Mouse (Mus musculus): ENCODE data around the gene Mmp2. TPM values are rescaled to one million over a fixed set of nuclear protein-coding genes. Genes with fewer than 3 reads are reported as not detected.

Mmp2 gene
- polyA plus RNA-seq, 1 experiment from 2014 or later, result 131 TPM

- no peaks in the 10 kb centered on the region for H3K9me3 ChIP-seq (ENCODE audit: control insufficient read depth, low read length)
- 85% methylated on average over 11 of the region's 11 CpGs for WGBS
- H3K27ac ChIP-seq (replicated peaks in 1 of 2; ENCODE audit: control insufficient read depth in 1 of 2, insufficient read depth in 1 of 2, low read depth in 2 of 2, low read length in 2 of 2), result no peak overlapping the region
- 0 out of 4 replicates have a peak, but pooled peaks cover 0 to 2% of the 10 kb centered on the region in 2 experiments for H3K4me1 ChIP-seq (ENCODE audit: control insufficient read depth in 2 of 2, insufficient read depth in 2 of 2, low read length in 2 of 2)
- H3K27me3 ChIP-seq (ENCODE audit: control insufficient read depth, insufficient read depth, low read length), result no peaks in the 10 kb centered on the region
- H3K36me3 ChIP-seq (ENCODE audit: control insufficient read depth, insufficient read depth, low read length), result no peaks in the 10 kb centered on the region
- H3K4me2 ChIP-seq (ENCODE audit: low read length), result no peak overlapping the region
- no peak overlapping the region for H3K4me3 ChIP-seq (ENCODE audit: control insufficient read depth in 1 of 2, insufficient read depth in 1 of 2, low read depth in 1 of 2, low read length in 2 of 2)
- ATAC-seq (ENCODE audit: insufficient number of reproducible peaks, insufficient read depth, low FRiP score, low read depth), result no peak
- no peak overlapping the region for H3K9ac ChIP-seq (ENCODE audit: low read length)
Measured at GRCm38 (mm10) chr8:92799406-92799805, 27.7 kb upstream of the Mmp2 start.

GRCm38 (mm10) chr8:92801231-92801630 lies 25.9 kb upstream of the Mmp2 start:
- Histone ChIP-seq H3K27ac (replicated peaks in 1 of 2; ENCODE audit: control insufficient read depth in 1 of 2, insufficient read depth in 1 of 2, low read depth in 2 of 2, low read length in 2 of 2) (no peak overlapping the region), H3K9me3 (ENCODE audit: control insufficient read depth, low read length) (no peaks in the 10 kb centered on the region), H3K4me2 (ENCODE audit: low read length) (no peak overlapping the region), H3K4me1 (ENCODE audit: control insufficient read depth in 2 of 2, insufficient read depth in 2 of 2, low read length in 2 of 2) (0 out of 4 replicates have a peak, but pooled peaks cover 0 to 2% of the 10 kb centered on the region in 2 experiments), H3K4me3 (ENCODE audit: control insufficient read depth in 1 of 2, insufficient read depth in 1 of 2, low read depth in 1 of 2, low read length in 2 of 2) (no peak overlapping the region), H3K27me3 (ENCODE audit: control insufficient read depth, insufficient read depth, low read length) (no peaks in the 10 kb centered on the region), H3K9ac (ENCODE audit: low read length) (no peak overlapping the region), H3K36me3 (ENCODE audit: control insufficient read depth, insufficient read depth, low read length) (no peaks in the 10 kb centered on the region)
- ATAC-seq (ENCODE audit: insufficient number of reproducible peaks, insufficient read depth, low FRiP score, low read depth), result no peak
- WGBS, result 50% methylated on average over 8 of the region's 8 CpGs

- H3K27ac ChIP-seq (replicated peaks in 1 of 2; ENCODE audit: control insufficient read depth in 1 of 2, insufficient read depth in 1 of 2, low read depth in 2 of 2, low read length in 2 of 2), result no peak overlapping the region
- 0 out of 4 replicates have a peak, but pooled peaks cover 0 to 2% of the 10 kb centered on the region in 2 experiments for H3K4me1 ChIP-seq (ENCODE audit: control insufficient read depth in 2 of 2, insufficient read depth in 2 of 2, low read length in 2 of 2)
- no peaks in the 10 kb centered on the region for H3K27me3 ChIP-seq (ENCODE audit: control insufficient read depth, insufficient read depth, low read length)
- no peak overlapping the region for H3K9ac ChIP-seq (ENCODE audit: low read length)
- H3K4me3 ChIP-seq (ENCODE audit: control insufficient read depth in 1 of 2, insufficient read depth in 1 of 2, low read depth in 1 of 2, low read length in 2 of 2), result no peak overlapping the region
- ATAC-seq (ENCODE audit: insufficient number of reproducible peaks, insufficient read depth, low FRiP score, low read depth), result no peak
- no peak overlapping the region for H3K4me2 ChIP-seq (ENCODE audit: low read length)
- WGBS, result 64% methylated on average over 3 of the region's 3 CpGs
- no peaks in the 10 kb centered on the region for H3K36me3 ChIP-seq (ENCODE audit: control insufficient read depth, insufficient read depth, low read length)
- H3K9me3 ChIP-seq (ENCODE audit: control insufficient read depth, low read length), result no peaks in the 10 kb centered on the region
Measured at GRCm38 (mm10) chr8:92802591-92802990, 24.5 kb upstream of the Mmp2 start.

DNA sequence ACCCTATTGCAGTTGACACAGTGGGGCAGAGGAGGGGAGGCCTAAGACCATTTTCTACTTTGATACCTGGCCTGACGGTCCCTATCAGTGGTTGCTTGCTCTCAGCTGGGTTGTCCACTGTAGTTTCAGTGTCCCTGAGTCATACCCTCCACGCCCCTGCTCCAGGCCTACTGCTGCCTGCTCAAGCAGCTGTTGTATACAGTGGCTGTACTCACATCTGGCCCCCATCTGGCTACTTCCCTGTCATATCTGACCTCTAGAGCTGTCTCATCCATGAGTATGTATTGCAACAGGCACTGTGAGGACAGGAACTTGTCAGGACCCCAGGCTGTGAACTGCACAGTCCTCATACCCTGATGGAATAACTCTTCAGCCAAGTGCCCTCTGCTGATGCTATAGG lies 14.3 kb upstream of the Mmp2 start:
- Histone ChIP-seq H3K9me3 (ENCODE audit: control insufficient read depth, low read length) (no peaks in the 10 kb centered on the region), H3K36me3 (ENCODE audit: control insufficient read depth, insufficient read depth, low read length) (no peaks in the 10 kb centered on the region), H3K27ac (replicated peaks in 1 of 2; ENCODE audit: control insufficient read depth in 1 of 2, insufficient read depth in 1 of 2, low read depth in 2 of 2, low read length in 2 of 2) (no peak overlapping the region), H3K9ac (ENCODE audit: low read length) (no peak overlapping the region), H3K4me2 (ENCODE audit: low read length) (no peak overlapping the region), H3K27me3 (ENCODE audit: control insufficient read depth, insufficient read depth, low read length) (peaks cover 6% of the 10 kb centered on the region; the same call in 1 of the 2 replicates), H3K4me3 (ENCODE audit: control insufficient read depth in 1 of 2, insufficient read depth in 1 of 2, low read depth in 1 of 2, low read length in 2 of 2) (no peak overlapping the region), H3K4me1 (ENCODE audit: control insufficient read depth in 2 of 2, insufficient read depth in 2 of 2, low read length in 2 of 2) (no peaks in the 10 kb centered on the region)
- 83% methylated on average over 2 of the region's 2 CpGs for WGBS
- no peak for ATAC-seq (ENCODE audit: insufficient number of reproducible peaks, insufficient read depth, low FRiP score, low read depth)

GRCm38 (mm10) chr8:92815661-92816060 lies 11.4 kb upstream of the Mmp2 start:
- Histone ChIP-seq H3K4me2 (ENCODE audit: low read length) (no peak overlapping the region), H3K27ac (replicated peaks in 1 of 2; ENCODE audit: control insufficient read depth in 1 of 2, insufficient read depth in 1 of 2, low read depth in 2 of 2, low read length in 2 of 2) (no peak overlapping the region), H3K36me3 (ENCODE audit: control insufficient read depth, insufficient read depth, low read length) (no peaks in the 10 kb centered on the region), H3K9me3 (ENCODE audit: control insufficient read depth, low read length) (no peaks in the 10 kb centered on the region), H3K27me3 (ENCODE audit: control insufficient read depth, insufficient read depth, low read length) (peaks cover 6% of the 10 kb centered on the region; the same call in 1 of the 2 replicates), H3K9ac (ENCODE audit: low read length) (no peak overlapping the region), H3K4me1 (ENCODE audit: control insufficient read depth in 2 of 2, insufficient read depth in 2 of 2, low read length in 2 of 2) (no peaks in the 10 kb centered on the region), H3K4me3 (ENCODE audit: control insufficient read depth in 1 of 2, insufficient read depth in 1 of 2, low read depth in 1 of 2, low read length in 2 of 2) (no peak overlapping the region)
- WGBS, result 83% methylated on average over 5 of the region's 5 CpGs
- ATAC-seq (ENCODE audit: insufficient number of reproducible peaks, insufficient read depth, low FRiP score, low read depth), result no peak

GRCm38 (mm10) chr8:92817928-92818818 lies 8.9 kb upstream of the Mmp2 start:
- Histone ChIP-seq H3K9ac (ENCODE audit: low read length) (no peak overlapping the region), H3K27me3 (ENCODE audit: control insufficient read depth, insufficient read depth, low read length) (peaks cover 6% of the 10 kb centered on the region; the same call in 1 of the 2 replicates), H3K27ac (replicated peaks in 1 of 2; ENCODE audit: control insufficient read depth in 1 of 2, insufficient read depth in 1 of 2, low read depth in 2 of 2, low read length in 2 of 2) (no peak overlapping the region), H3K36me3 (ENCODE audit: control insufficient read depth, insufficient read depth, low read length) (no peaks in the 10 kb centered on the region), H3K4me2 (ENCODE audit: low read length) (no peak overlapping the region), H3K9me3 (ENCODE audit: control insufficient read depth, low read length) (no peaks in the 10 kb centered on the region), H3K4me3 (ENCODE audit: control insufficient read depth in 1 of 2, insufficient read depth in 1 of 2, low read depth in 1 of 2, low read length in 2 of 2) (no peak overlapping the region), H3K4me1 (ENCODE audit: control insufficient read depth in 2 of 2, insufficient read depth in 2 of 2, low read length in 2 of 2) (no peaks in the 10 kb centered on the region; a peak in 1 of 4 replicates)
- peak; percentile 55; the same call in 1 of the 2 replicates for ATAC-seq (ENCODE audit: insufficient number of reproducible peaks, insufficient read depth, low FRiP score, low read depth)
- 22% methylated on average over 6 of the region's 6 CpGs for WGBS

- no peak overlapping the region for H3K27ac ChIP-seq (replicated peaks in 1 of 2; ENCODE audit: control insufficient read depth in 1 of 2, insufficient read depth in 1 of 2, low read depth in 2 of 2, low read length in 2 of 2)
- no peak overlapping the region for H3K4me2 ChIP-seq (ENCODE audit: low read length)
- no peak for ATAC-seq (ENCODE audit: insufficient number of reproducible peaks, insufficient read depth, low FRiP score, low read depth)
- H3K27me3 ChIP-seq (ENCODE audit: control insufficient read depth, insufficient read depth, low read length), result peaks cover 8% of the 10 kb centered on the region
- H3K36me3 ChIP-seq (ENCODE audit: control insufficient read depth, insufficient read depth, low read length), result no peaks in the 10 kb centered on the region
- no peak overlapping the region for H3K4me3 ChIP-seq (ENCODE audit: control insufficient read depth in 1 of 2, insufficient read depth in 1 of 2, low read depth in 1 of 2, low read length in 2 of 2)
- no peaks in the 10 kb centered on the region for H3K9me3 ChIP-seq (ENCODE audit: control insufficient read depth, low read length)
- peaks cover 0 to 6% of the 10 kb centered on the region in 2 experiments; a peak in 2 of 4 replicates for H3K4me1 ChIP-seq (ENCODE audit: control insufficient read depth in 2 of 2, insufficient read depth in 2 of 2, low read length in 2 of 2)
- no peak overlapping the region for H3K9ac ChIP-seq (ENCODE audit: low read length)
Measured at GRCm38 (mm10) chr8:92821151-92821550, 5.9 kb upstream of the Mmp2 start.

All from heart, embryonic 14.5 days (tissue).